Mouse (Mus musculus) embryonic facial prominence, embryonic 11.5 days (tissue): Measurements from ENCODE around the gene Gm3417. TPM values are rescaled to one million over a fixed set of nuclear protein-coding genes. Genes with fewer than 3 reads are reported as not detected.
"Not testable (repeated sequence)": the region's sequence is repeated elsewhere in the genome, so short reads cannot be mapped to it uniquely, and the experiment has no call there.

Source experiments
- ATAC-seq: fragments of 200-750 bp; cut with Nextera tagmentation; replicated peaks from 2 replicates; pipeline ENCODE4 v1.8.0; 2017; ENCODE audit warnings: low read depth; ENCODE audit not compliant: insufficient number of reproducible peaks, low FRiP score, low TSS enrichment
- DNase-seq: peaks from one replicate; pipeline ENCODE4 v3.0.0-alpha.2; 2015; ENCODE audit warnings: low spot score
- H3K27ac ChIP-seq: fragments of 300-500 bp; sonication (generic); replicated peaks from 2 replicates; pipeline ENCODE4 v1.5.1; 2014; ENCODE audit warnings: mild to moderate bottlenecking, low read depth, low read length, control low read depth
- H3K27me3 ChIP-seq: fragments of 300-500 bp; sonication (generic); 2 replicates; pipeline ENCODE4 v1.6.1; 2014; ENCODE audit warnings: mild to moderate bottlenecking, low read length, moderate library complexity, mixed read lengths; ENCODE audit not compliant: control insufficient read depth, insufficient read depth
- H3K36me3 ChIP-seq: fragments of 300-500 bp; sonication (generic); replicated peaks from 2 replicates; pipeline ENCODE4 v1.6.1; 2014; ENCODE audit warnings: low read depth, mild to moderate bottlenecking, low read length, moderate library complexity, mixed read lengths; ENCODE audit not compliant: control insufficient read depth, insufficient read depth
- H3K4me1 ChIP-seq: fragments of 300-500 bp; sonication (generic); 2 replicates; pipeline ENCODE4 v1.6.1; 2014; ENCODE audit warnings: low read length, mixed read lengths; ENCODE audit not compliant: control insufficient read depth, insufficient read depth
- H3K4me2 ChIP-seq: fragments of 300-500 bp; sonication (generic); 2 replicates; pipeline ENCODE4 v1.6.1; 2014; ENCODE audit warnings: low read depth, mild to moderate bottlenecking, control low read depth, low read length, moderate library complexity
- H3K4me3 ChIP-seq: fragments of 300-500 bp; sonication (generic); 2 replicates; pipeline ENCODE4 v1.5.1; 2014; ENCODE audit warnings: low read depth, low read length, control low read depth
- H3K9ac ChIP-seq: fragments of 300-500 bp; sonication (generic); replicated peaks from 2 replicates; pipeline ENCODE4 v1.6.1; 2014; ENCODE audit warnings: mild to moderate bottlenecking, control low read depth, low read length
- H3K9me3 ChIP-seq: fragments of 300-500 bp; sonication (generic); replicated peaks from 2 replicates; pipeline ENCODE4 v1.6.1; 2016; ENCODE audit warnings: mild to moderate bottlenecking, low read length, inconsistent platforms, mixed read lengths; ENCODE audit not compliant: control insufficient read depth
- WGBS: fragments of 180-500 bp; shearing (Covaris S2); extraction: QIAGEN DNeasy Blood & Tissue Kit; methylation state at CpG from one replicate; pipeline ENCODE4 v1.1.7; 2014; 5-methylcytosine and 5-hydroxymethylcytosine counted together
- polyA plus RNA-seq: library from polyadenylated mRNA; unstranded; fragments of >200 nt; fragmentation: Nextera tagmentation; extraction: Ambion mirVana; gene quantifications from 2 replicates; pipeline ENCODE4 v1.2.1, GENCODE M21; 2014

Gene Gm3417
- polyA plus RNA-seq, 1 experiment from 2014 or later: not detected

GRCm38 (mm10) chr17:15000047-15000446, 21.5 kb upstream of the Gm3417 start:
- no CpG with 5 or more reads among the region's 4 CpGs for WGBS
- H3K4me3 ChIP-seq, H3K36me3 ChIP-seq, H3K27me3 ChIP-seq, ATAC-seq, H3K4me2 ChIP-seq, H3K9ac ChIP-seq, H3K4me1 ChIP-seq, DNase-seq, H3K9me3 ChIP-seq, H3K27ac ChIP-seq: not testable (repeated sequence)

GRCm38 (mm10) chr17:14994140-14994539, 15.6 kb upstream of the Gm3417 start:
- H3K9ac ChIP-seq, H3K27me3 ChIP-seq, DNase-seq, H3K27ac ChIP-seq, ATAC-seq, H3K4me1 ChIP-seq, H3K9me3 ChIP-seq, H3K36me3 ChIP-seq, H3K4me2 ChIP-seq, H3K4me3 ChIP-seq: not testable (repeated sequence)
- no CpG with 5 or more reads among the region's 5 CpGs for WGBS

DNA sequence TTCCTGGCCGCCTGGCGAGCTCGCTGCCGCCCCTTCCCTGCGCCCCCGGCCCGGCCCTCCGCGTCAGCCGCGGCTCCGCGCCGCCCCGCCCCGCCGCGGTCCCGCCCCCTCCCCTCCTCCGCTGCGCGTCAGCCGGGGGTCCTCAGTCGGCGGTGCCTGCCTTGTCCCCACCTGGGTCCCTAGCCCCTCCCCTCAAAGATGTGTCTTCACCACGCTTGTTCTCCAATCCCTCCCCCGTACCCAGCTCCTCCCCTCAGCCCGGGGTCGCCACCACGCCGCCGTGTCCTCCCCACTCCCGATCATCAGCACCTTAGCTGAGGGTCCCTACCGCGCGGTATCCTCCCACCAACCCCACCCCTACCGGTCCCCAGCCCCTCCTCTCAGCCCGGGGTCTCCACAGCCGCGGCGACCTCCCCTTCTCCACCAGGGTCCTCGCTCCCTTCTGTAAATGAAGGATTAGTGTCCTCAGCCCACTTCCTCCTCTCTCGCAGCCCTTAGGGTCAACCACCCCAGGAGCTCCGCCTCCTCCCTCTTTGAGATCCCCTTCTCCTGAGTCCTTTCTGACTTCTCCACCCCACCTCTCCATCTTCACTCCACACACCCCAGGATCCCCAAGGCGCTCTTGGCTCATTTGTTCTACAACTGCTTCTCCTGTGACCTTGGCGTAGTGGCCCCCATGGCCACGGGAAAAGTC, 14.7 kb upstream of the Gm3417 start:
- ATAC-seq: peak; percentile 89
- not testable (repeated sequence) for H3K4me2 ChIP-seq, DNase-seq, H3K27ac ChIP-seq, H3K36me3 ChIP-seq, H3K27me3 ChIP-seq, H3K4me1 ChIP-seq, H3K9me3 ChIP-seq, H3K9ac ChIP-seq, H3K4me3 ChIP-seq
- no CpG with 5 or more reads among the region's 47 CpGs for WGBS

GRCm38 (mm10) chr17:14992522-14993138, 14.0 kb upstream of the Gm3417 start:
- H3K4me2 ChIP-seq, H3K9ac ChIP-seq, DNase-seq, H3K36me3 ChIP-seq, H3K27ac ChIP-seq, H3K4me1 ChIP-seq, H3K9me3 ChIP-seq, H3K4me3 ChIP-seq, H3K27me3 ChIP-seq: not testable (repeated sequence)
- WGBS: no CpG with 5 or more reads among the region's 98 CpGs
- peak; percentile 12; the same call in 1 of the 2 replicates for ATAC-seq

- DNase-seq, ATAC-seq, H3K4me3 ChIP-seq, H3K4me2 ChIP-seq, H3K36me3 ChIP-seq, H3K4me1 ChIP-seq, H3K9me3 ChIP-seq, H3K27ac ChIP-seq, H3K27me3 ChIP-seq, H3K9ac ChIP-seq: not testable (repeated sequence)
- WGBS: 90% methylated on average over 4 of the region's 5 CpGs
Observed at GRCm38 (mm10) chr17:14990116-14990702, 11.6 kb upstream of the Gm3417 start.

DNA sequence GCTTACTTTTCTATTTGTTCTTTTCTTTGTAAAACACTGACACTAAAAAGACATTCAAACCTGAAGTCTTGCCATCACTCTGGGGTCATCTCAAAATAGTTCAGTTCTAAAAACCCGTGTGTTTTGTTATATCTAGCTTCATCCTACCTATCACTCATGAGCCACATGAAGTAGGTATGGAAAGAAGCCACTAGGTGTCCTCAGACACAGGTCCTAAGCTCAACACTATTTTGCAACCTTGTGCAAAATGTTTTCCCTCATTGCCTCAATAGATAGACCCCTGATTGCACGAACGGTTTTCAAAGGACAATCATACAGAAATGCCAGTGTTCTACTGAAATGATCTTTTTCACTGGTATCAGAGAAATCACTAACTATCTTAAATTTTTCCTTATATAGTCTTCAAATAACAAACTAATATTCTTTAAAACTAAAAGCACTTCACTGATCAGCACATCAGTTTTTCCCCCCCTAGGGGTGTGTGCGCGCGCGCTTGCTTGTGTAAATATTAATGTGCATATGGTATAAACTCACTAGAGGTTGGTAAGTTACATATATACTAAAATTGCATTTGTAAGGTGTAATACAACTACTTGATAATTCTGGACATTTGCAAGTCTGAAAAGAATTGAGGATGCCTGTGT, 750 bp downstream of the Gm3417 start:
- not testable (repeated sequence) for H3K9me3 ChIP-seq, H3K4me1 ChIP-seq, H3K36me3 ChIP-seq, ATAC-seq, H3K4me3 ChIP-seq, H3K27ac ChIP-seq, H3K9ac ChIP-seq, DNase-seq, H3K27me3 ChIP-seq, H3K4me2 ChIP-seq
- 2% methylated on average over 4 of the region's 7 CpGs for WGBS

GRCm38 (mm10) chr17:14968373-14968913, 10.1 kb downstream of the Gm3417 start:
- not testable (repeated sequence) for H3K4me3 ChIP-seq, ATAC-seq, H3K4me2 ChIP-seq, DNase-seq, H3K27me3 ChIP-seq, H3K9me3 ChIP-seq, H3K4me1 ChIP-seq, H3K36me3 ChIP-seq, H3K9ac ChIP-seq, H3K27ac ChIP-seq
- WGBS: no CpG with 5 or more reads among the region's 6 CpGs
